Mouse (Mus musculus): Measurements from ENCODE around the gene Mpp3. TPM values are rescaled to one million over a fixed set of nuclear protein-coding genes. Genes with fewer than 3 reads are reported as not detected.

Gene Mpp3
- total RNA-seq, 2 experiments from 2014 or later: 15.7 to 24.5 TPM

Other genes starting within 250 kb of the Mpp3 start
- gene Etv4, start 243.1 kb downstream of the Mpp3 start, total RNA-seq (2021): 1 to 10 TPM; 2.4 to 2.5 TPM
- 1 to 10 TPM; 1.3 to 3.8 TPM for gene Meox1, start 134.1 kb downstream of the Mpp3 start, total RNA-seq (2021)
- gene Sost, start 61.4 kb downstream of the Mpp3 start, total RNA-seq (2021): not detected
- not detected for gene Cfap97d1, start 44.2 kb downstream of the Mpp3 start, total RNA-seq (2021)
- gene Dusp3, start 41.4 kb downstream of the Mpp3 start, total RNA-seq (2021): 100 to 1,000 TPM; 153 to 161 TPM
- gene Cd300lg, start 13.0 kb upstream of the Mpp3 start, total RNA-seq (2021): 10 to 100 TPM; 16.1 to 19.0 TPM
- gene Mpp2, start 60.1 kb upstream of the Mpp3 start, total RNA-seq (2021): 1 to 10 TPM; 1.0 to 1.2 TPM
- not detected for gene Ppy, start 72.9 kb upstream of the Mpp3 start, total RNA-seq (2021)
- gene Pyy, start 79.4 kb upstream of the Mpp3 start, total RNA-seq (2021): not detected
- not detected for gene Nags, start 117.1 kb upstream of the Mpp3 start, total RNA-seq (2021)
- gene Tmem101, start 127.9 kb upstream of the Mpp3 start, total RNA-seq (2021): 1 to 10 TPM; 9.3 to 9.8 TPM
- 100 to 1,000 TPM; 102 to 105 TPM for gene Lsm12, start 156.8 kb upstream of the Mpp3 start, total RNA-seq (2021)
- 10 to 100 TPM; 60.4 to 61.1 TPM for gene G6pc3, start 161.2 kb upstream of the Mpp3 start, total RNA-seq (2021)
- 100 to 1,000 TPM in 1 of 2 experiments, 10 to 100 TPM in 1; 73.6 to 104 TPM for gene Hdac5, start 201.7 kb upstream of the Mpp3 start, total RNA-seq (2021)
- gene BC030867, start 220.4 kb upstream of the Mpp3 start, total RNA-seq (2021): not detected
- 10 to 100 TPM; 86.0 to 97.5 TPM for gene Asb16, start 240.3 kb upstream of the Mpp3 start, total RNA-seq (2021)